Mouse (Mus musculus): ENCODE measurements around the gene Mdc1. TPM values are rescaled to one million over a fixed set of nuclear protein-coding genes. Genes with fewer than 3 reads are reported as not detected.
A peak's percentile ranks its signal among the peaks of the same experiment; 100 is the strongest.

Gene Mdc1
- polyA plus RNA-seq, 1 experiment from 2014 or later: 8.5 TPM

DNA sequence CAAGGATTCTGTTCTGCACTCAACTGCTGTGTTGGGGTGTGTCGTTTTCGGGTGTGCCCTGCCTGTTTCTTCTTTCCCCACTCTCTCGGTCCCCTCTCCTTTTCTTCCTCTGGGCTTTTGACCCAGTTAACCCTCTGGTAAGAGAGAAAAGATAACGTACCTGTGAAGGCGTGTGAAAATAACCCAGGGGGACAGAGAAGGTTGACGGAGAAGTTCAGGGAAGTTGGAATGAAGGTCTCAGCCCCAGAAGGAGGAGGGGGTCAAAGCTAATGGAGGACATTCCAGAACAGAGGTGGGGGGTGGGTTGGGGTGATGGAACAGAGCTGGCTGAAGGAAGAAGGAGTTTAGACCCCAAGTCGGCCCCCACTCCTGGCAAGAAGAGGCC, 27.6 kb downstream of the Mdc1 start:
- Histone ChIP-seq H3K27ac (replicated peaks) (peak overlapping the region; percentile 82), H3K27me3 (peaks cover 80% of the 10 kb centered on the region), H3K9me3 (replicated peaks) (no peaks in the 10 kb centered on the region), H3K4me3 (replicated peaks) (peak overlapping the region; percentile 58), H3K4me1 (replicated peaks) (peaks cover 77% of the 10 kb centered on the region), H3K9ac (peak overlapping the region; percentile 44; the same call in 1 of the 2 replicates), H3K36me3 (replicated peaks) (peaks cover 8% of the 10 kb centered on the region; the same call in 1 of the 2 replicates), H3K4me2 (peak overlapping the region; percentile 78)
- WGBS (ENCODE audit: insufficient replicate concordance): 3% methylated on average over 7 of the region's 7 CpGs
- ATAC-seq (ENCODE audit: insufficient read depth): no peak

DNA sequence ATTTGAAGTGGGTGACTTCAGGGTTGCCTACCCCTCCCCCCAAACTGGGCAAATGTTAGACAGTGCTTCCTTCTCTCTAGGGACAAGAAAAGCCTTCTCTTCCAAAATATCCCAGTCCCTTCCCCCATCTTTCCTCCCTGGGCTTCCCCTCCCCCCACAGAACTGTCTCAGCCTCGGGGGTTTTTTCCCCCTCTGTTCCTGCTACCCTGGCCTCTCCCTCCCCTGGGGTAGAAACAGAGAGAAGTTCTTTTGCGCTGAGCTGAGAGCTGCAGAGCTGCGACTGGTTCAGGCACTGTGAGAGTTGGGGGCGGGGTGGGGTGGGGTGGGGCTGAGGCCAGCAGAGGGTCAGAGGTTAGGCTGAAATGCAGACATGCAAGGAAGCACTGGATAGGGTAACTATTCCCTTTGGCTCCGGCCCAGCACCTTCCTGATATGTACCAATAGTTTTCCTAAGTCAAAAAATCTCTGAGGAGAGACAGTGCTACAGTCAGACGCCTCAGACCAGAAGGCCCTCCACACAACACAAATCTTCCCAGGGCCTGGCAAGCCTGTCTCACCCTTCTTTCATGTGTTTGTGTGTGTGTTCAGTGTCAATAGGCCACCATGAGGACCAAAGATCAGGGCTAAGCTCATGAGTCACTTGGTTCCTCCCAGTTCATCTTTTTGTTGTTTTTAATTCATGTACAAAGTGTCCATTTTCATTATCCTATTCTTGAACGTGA, 28.2 kb downstream of the Mdc1 start:
- Histone ChIP-seq H3K9ac (0 out of 2 replicates have a peak overlapping the region, but pooled peaks have one; percentile 44), H3K4me3 (replicated peaks) (peak overlapping the region; percentile 58), H3K27ac (replicated peaks) (peak overlapping the region; percentile 82), H3K36me3 (replicated peaks) (peaks cover 6% of the 10 kb centered on the region; the same call in 1 of the 2 replicates), H3K4me2 (peak overlapping the region; percentile 78), H3K27me3 (peaks cover 74% of the 10 kb centered on the region), H3K4me1 (replicated peaks) (peaks cover 79% of the 10 kb centered on the region), H3K9me3 (replicated peaks) (no peaks in the 10 kb centered on the region)
- ATAC-seq (ENCODE audit: insufficient read depth): peak; percentile 48
- WGBS (ENCODE audit: insufficient replicate concordance): 7% methylated on average over 7 of the region's 7 CpGs

DNA sequence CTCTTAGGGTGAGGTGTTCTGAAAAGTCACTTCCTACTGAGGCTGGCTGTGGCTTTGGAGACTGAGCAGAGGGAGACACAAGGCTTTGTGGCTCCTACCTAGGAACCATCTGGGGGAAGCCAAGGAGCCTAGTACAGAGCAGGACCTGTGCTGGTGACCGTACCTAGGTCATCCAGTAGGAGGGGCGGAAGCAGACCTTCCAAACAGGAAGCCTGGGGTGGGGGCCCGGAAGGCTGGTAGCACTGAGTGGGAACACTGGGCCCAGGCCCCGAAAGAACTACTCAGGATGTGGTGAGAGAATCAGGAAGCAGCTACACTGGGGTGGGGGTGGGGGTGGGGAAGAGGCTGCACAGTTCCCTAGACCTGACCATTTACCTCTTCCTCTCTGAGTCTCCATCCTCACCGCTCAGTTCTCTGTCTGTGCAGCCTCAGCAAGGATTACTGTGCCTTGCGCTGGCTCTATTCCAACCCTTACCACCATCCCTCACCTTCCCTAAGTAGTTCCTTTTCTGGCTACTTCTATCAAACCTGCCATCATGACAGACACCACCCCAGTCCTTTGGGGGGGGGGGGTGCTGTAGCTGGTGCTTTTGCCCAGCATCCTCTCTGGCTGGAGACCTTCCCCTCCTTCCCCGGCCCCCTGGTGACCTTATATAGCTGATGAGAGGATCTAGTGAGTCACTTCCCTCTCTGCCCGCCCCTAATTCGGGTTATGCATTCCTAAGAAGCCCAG, 29.0 kb downstream of the Mdc1 start:
- Histone ChIP-seq H3K27ac (replicated peaks) (peak overlapping the region; percentile 82), H3K9me3 (replicated peaks) (no peaks in the 10 kb centered on the region), H3K4me1 (replicated peaks) (peaks cover 78% of the 10 kb centered on the region), H3K4me2 (peak overlapping the region; percentile 78), H3K4me3 (replicated peaks) (peak overlapping the region; percentile 58), H3K36me3 (replicated peaks) (peaks cover 13% of the 10 kb centered on the region; the same call in 1 of the 2 replicates), H3K27me3 (peaks cover 66% of the 10 kb centered on the region), H3K9ac (no peak overlapping the region)
- peak; percentile 26 for ATAC-seq (ENCODE audit: insufficient read depth)
- WGBS (ENCODE audit: insufficient replicate concordance): 29% methylated on average over 9 of the region's 9 CpGs

DNA sequence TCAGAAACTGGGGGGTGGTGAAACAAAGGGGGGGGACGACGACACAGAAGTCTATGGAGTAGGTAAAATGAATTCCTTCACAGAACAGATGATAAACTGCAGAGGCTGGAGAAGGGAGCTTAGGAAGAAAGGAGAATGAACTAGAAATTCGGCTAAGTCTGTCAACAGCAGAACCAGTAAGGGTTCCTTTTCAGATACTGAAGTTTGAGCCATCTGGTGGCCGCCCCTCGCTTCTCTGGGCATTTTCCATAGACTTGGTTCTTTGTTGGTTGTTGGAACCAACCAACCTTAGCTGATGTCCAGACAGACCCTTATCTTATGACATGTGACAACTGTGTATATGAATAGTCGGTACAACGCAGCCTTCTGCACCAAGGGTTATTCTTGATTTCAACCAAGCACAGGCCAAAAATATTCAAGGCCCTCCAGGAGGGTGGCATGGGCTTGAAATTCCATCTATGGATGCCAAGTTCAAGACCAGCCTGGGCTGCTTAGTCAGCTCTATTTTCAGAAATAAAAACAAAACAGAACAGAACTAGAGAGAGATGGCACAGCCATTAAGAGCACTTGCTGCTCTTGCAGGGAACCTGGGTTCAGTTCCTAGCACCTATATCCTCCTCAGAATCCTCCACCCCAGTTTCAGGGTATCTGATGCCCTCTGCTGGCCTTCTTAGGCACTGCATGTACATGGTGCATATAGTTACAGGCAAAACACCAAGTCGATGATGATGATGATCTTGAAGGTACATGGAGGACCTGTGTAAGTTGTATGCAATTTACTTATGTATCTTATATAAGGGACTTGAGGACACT, 29.8 kb downstream of the Mdc1 start:
- Histone ChIP-seq H3K4me2 (peak overlapping the region; percentile 78), H3K4me3 (replicated peaks) (peak overlapping the region; percentile 58), H3K27me3 (peaks cover 58% of the 10 kb centered on the region), H3K36me3 (replicated peaks) (peaks cover 18% of the 10 kb centered on the region), H3K4me1 (replicated peaks) (peaks cover 70% of the 10 kb centered on the region), H3K27ac (replicated peaks) (peak overlapping the region; percentile 82), H3K9me3 (replicated peaks) (no peaks in the 10 kb centered on the region), H3K9ac (no peak overlapping the region)
- 34% methylated on average over 8 of the region's 8 CpGs for WGBS (ENCODE audit: insufficient replicate concordance)
- no peak for ATAC-seq (ENCODE audit: insufficient read depth)

DNA sequence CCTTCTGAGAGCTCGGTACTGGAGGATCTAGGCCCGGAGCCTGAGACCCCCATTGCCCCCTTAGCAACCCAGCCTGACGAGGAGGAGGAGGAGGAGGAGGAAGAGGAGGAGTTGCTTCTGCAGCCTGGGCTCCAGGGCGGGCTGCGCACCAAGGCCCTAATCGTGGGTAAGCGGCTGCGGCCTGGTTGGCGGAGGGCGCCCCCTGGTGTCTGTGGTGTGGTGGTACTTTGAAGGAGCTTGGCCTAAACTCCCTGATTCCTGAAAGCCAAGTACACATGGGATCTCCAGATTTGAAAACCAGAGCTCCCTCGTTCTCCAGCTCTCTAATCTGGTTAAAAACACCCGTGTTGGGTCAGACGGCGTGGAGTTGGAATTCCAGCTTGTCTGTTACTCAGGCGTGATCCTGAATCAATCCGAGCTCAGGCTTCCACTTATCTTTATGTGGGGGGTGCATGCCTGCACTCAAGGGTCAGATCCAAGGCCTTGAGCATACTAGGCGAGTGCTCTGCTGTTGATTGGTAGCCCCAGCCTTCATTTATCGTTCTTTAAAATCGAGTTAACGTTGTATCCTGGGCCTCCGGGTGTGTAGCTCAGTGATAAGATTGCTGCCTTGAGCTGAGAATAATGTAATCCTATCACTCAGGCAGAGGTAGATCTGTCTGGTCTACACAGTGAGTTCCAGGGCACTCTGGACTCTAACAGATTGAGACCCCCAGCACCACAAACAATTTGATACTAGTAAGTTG, 32.6 kb downstream of the Mdc1 start:
- no peaks in the 10 kb centered on the region for H3K9me3 ChIP-seq (replicated peaks)
- no peak overlapping the region for H3K4me3 ChIP-seq (replicated peaks)
- peaks cover 20% of the 10 kb centered on the region for H3K36me3 ChIP-seq (replicated peaks)
- H3K27me3 ChIP-seq: peaks cover 30% of the 10 kb centered on the region
- peak; percentile 42 for ATAC-seq (ENCODE audit: insufficient read depth)
- peaks cover 42% of the 10 kb centered on the region for H3K4me1 ChIP-seq (replicated peaks)
- peak overlapping the region; percentile 42 for H3K9ac ChIP-seq
- 9% methylated on average over 21 of the region's 21 CpGs for WGBS (ENCODE audit: insufficient replicate concordance)
- 0 out of 2 replicates have a peak overlapping the region, but pooled peaks have one; percentile 24 for H3K27ac ChIP-seq (replicated peaks)
- H3K4me2 ChIP-seq: peak overlapping the region; percentile 30

GRCm38 (mm10) chr17:35874721-35875120, 33.4 kb downstream of the Mdc1 start:
- H3K4me2 ChIP-seq: no peak overlapping the region
- peaks cover 20% of the 10 kb centered on the region for H3K36me3 ChIP-seq (replicated peaks)
- H3K9ac ChIP-seq: no peak overlapping the region
- WGBS (ENCODE audit: insufficient replicate concordance): 67% methylated on average over 6 of the region's 6 CpGs
- H3K27ac ChIP-seq (replicated peaks): no peak overlapping the region
- no peak overlapping the region for H3K4me3 ChIP-seq (replicated peaks)
- no peak for ATAC-seq (ENCODE audit: insufficient read depth)
- no peaks in the 10 kb centered on the region for H3K9me3 ChIP-seq (replicated peaks)
- peaks cover 42% of the 10 kb centered on the region for H3K4me1 ChIP-seq (replicated peaks)
- peaks cover 22% of the 10 kb centered on the region for H3K27me3 ChIP-seq

GRCm38 (mm10) chr17:35879245-35880057, 38.1 kb downstream of the Mdc1 start, which contains the start of gene Dhx16:
Dhx16 (plus strand) TSS chr17:35879819.
- WGBS (ENCODE audit: insufficient replicate concordance): 5% methylated on average over 66 of the region's 66 CpGs
- peak within 1 kb of the TSS; percentile 83 for H3K4me2 ChIP-seq
- peak; percentile 92 for ATAC-seq (ENCODE audit: insufficient read depth)
- peak within 1 kb of the TSS; percentile 86 for H3K27ac ChIP-seq (replicated peaks)
- H3K9me3 ChIP-seq (replicated peaks): no peaks in the 10 kb centered on the region
- peaks cover 31% of the 10 kb centered on the region for H3K4me1 ChIP-seq (replicated peaks)
- peak within 1 kb of the TSS; percentile 86 for H3K9ac ChIP-seq
- H3K36me3 ChIP-seq (replicated peaks): peaks cover 52% of the 10 kb centered on the region
- peak within 1 kb of the TSS; percentile 88 for H3K4me3 ChIP-seq (replicated peaks)
- H3K27me3 ChIP-seq: no peaks in the 10 kb centered on the region

DNA sequence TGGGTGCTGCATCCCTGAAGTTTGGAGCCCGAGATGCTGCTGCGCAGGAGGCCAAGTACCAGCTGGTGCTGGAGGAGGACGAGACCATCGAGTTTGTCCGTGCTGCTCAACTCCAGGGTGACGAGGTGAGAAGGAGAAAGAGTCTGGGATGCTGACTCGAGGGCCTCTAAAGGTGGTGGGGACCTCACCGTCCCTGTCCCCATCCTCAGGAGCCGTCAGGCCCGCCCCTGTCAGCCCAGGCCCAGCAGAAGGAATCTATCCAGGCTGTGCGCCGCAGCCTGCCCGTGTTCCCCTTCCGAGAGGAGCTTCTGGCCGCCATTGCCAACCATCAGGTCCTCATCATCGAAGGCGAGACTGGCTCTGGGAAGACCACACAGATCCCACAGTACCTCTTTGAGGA, 41.6 kb downstream of the Mdc1 start:
- Histone ChIP-seq H3K9ac (no peak overlapping the region), H3K36me3 (replicated peaks) (peaks cover 71% of the 10 kb centered on the region)
- no peak for ATAC-seq (ENCODE audit: insufficient read depth)

DNA sequence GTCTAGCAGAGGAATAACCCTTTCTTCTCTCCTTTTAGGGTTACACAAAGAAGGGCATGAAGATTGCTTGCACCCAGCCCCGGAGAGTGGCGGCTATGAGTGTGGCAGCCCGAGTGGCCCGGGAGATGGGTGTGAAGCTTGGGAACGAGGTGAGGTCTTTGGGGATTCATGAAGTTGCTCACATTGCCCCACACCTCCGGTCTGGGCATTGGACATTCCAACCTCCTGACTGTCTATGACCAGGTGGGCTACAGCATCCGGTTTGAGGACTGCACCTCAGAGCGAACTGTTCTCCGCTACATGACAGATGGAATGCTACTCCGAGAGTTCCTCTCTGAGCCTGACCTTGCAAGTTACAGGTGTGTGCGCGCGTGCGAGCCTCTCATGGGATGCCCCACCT, 42.5 kb downstream of the Mdc1 start:
- Histone ChIP-seq H3K27me3 (no peaks in the 10 kb centered on the region), H3K36me3 (replicated peaks) (peaks cover 79% of the 10 kb centered on the region), H3K4me1 (replicated peaks) (peaks cover 23% of the 10 kb centered on the region), H3K9me3 (replicated peaks) (no peaks in the 10 kb centered on the region), H3K9ac (no peak overlapping the region), H3K4me3 (replicated peaks) (no peak overlapping the region), H3K27ac (replicated peaks) (no peak overlapping the region), H3K4me2 (no peak overlapping the region)
- WGBS (ENCODE audit: insufficient replicate concordance): 89% methylated on average over 14 of the region's 14 CpGs
- no peak for ATAC-seq (ENCODE audit: insufficient read depth)

More for the DNA sequence above, 41.6 kb downstream of the Mdc1 start:
- H3K4me3 ChIP-seq (replicated peaks): no peak overlapping the region
- H3K4me1 ChIP-seq (replicated peaks): peaks cover 23% of the 10 kb centered on the region
- no peak overlapping the region for H3K4me2 ChIP-seq
- H3K27me3 ChIP-seq: no peaks in the 10 kb centered on the region
- WGBS (ENCODE audit: insufficient replicate concordance): 85% methylated on average over 17 of the region's 17 CpGs
- no peak overlapping the region for H3K27ac ChIP-seq (replicated peaks)
- no peaks in the 10 kb centered on the region for H3K9me3 ChIP-seq (replicated peaks)

- H3K27ac ChIP-seq (replicated peaks): no peak overlapping the region
- H3K36me3 ChIP-seq (replicated peaks): peaks cover 98% of the 10 kb centered on the region
- H3K4me1 ChIP-seq (replicated peaks): no peaks in the 10 kb centered on the region
- no peak for ATAC-seq (ENCODE audit: insufficient read depth)
- H3K4me3 ChIP-seq (replicated peaks): no peak overlapping the region
- H3K9ac ChIP-seq: no peak overlapping the region
- H3K4me2 ChIP-seq: no peak overlapping the region
- 88% methylated on average over 15 of the region's 17 CpGs for WGBS (ENCODE audit: insufficient replicate concordance)
- H3K27me3 ChIP-seq: no peaks in the 10 kb centered on the region
- H3K9me3 ChIP-seq (replicated peaks): no peaks in the 10 kb centered on the region
These were observed 46.4 kb downstream of the Mdc1 start for GRCm38 (mm10) chr17:35887725-35888124.
